Mouse (Mus musculus) megakaryocyte, embryonic 14.5 days (primary cell): ENCODE measurements around the gene Ccdc175.

Source experiments
- FLI1 ChIP-seq: IDR thresholded peaks from 2 replicates; pipeline ENCODE4 v1.6.1; 2012; ENCODE audit warnings: low read length, inconsistent platforms, mixed read lengths
- GATA1 ChIP-seq: IDR thresholded peaks from 3 replicates; pipeline ENCODE4 v1.6.1; 2012; ENCODE audit warnings: mixed read lengths, low read length, inconsistent platforms, borderline replicate concordance

DNA sequence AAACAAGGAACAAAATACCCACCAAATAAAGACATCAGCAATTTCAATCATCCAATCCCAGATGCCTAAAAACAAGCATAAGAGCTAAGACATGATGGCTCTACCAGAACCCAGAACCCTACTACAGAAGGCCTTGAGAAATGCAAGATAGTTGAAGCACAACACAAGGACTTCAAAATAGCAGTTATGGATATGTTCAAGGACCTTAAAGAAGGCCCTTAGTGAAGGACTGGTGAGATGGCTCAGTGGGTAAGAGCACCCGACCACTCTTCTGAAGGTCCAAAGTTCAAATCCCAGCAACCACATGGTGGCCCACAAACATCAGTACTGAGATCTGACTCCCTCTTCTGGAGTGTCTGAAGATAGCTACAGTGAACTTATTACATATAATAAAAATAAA lies 127.0 kb downstream of the Ccdc175 start:
- no peak for TF ChIP-seq GATA1
- TF ChIP-seq FLI1: no peak
